Mouse (Mus musculus) inflammation-experienced regulatory T-cells, adult 6 months (primary cell): ENCODE measurements at regions not wholly inside any gene's neighbourhood (a gene's known extent, or its start where the extent isn't known, plus 50 kb on each side); places are given as distances from the start of the nearest gene placed in this dataset.

ENCODE experiments used
- ATAC-seq: one replicate; pipeline ENCODE4 v1.8.0; 2017

DNA sequence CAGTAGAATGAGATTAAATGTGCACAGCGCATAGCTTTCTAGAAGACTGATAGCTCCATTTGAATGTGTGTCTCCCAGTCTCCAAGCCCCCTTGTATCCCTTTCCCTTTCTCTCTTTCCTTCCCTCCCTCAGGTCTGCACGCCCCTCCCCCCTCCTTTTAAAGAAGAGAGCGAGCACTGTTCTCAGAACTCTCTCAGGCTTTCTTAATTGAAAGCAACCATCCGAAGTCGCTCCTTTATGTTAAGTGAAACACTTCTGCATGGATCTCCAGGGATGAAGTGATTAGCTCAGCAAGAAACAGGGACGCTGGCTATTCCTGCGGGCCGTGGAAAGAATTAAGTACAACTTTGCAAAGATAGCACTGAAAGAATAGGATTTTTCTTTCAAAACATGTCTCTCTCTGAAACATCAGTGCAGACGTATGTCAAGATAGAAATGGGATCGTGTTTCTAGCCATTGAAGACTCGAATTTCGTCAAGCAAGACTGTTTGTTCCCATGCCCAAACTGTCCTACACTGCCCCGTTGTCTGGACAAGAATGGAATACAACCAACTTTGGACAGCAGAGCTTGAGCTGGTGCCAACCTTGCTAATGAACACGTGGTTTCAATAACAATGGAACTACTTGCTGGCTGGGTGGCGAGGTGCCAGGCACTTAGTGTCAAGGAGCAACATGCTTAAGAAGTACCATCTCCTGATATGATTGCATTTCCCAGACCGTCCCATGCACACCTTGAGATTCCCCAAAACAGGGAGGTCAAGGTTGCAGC, 289.2 kb upstream of the Rnaseh2b start:
- ATAC-seq, result no peak

DNA sequence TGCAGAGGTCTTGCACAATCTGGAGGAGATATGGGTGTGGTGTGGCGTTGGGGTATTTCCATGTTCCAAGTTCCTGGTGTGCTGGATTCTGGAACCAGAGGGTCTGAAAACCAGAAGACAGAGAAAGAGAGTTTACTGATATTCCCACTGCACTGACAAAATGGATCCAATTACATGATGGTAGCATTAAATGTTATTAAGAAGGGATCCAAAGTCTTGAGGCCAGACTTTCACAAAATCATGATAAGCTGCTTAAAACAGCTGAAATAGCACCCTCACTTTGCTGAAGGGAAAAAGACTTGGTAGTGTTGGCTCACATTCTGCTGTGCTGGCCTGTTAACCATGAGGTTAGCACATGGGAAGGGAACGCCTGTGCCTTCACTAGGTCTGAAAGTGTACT, 288.6 kb upstream of the Rnaseh2b start:
- ATAC-seq, result no peak

DNA sequence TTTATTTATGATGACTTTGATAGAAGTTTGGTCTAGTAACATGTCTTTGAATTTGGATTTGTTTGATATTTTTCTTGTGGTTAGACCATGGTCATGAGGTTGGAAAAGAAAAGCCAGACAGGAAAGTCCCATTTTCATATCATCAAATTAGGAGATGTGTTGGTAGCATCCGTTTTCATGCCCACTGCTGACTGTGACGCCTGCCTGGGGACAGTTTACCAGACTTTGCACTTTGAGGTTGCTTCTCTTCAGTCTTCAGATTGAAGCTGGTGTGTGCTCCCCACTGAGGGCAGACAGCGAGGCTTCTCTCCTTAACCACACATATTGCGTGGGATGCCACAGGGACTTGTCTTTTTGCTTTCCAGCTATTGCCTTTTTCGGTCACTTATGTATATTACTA, 283.7 kb upstream of the Rnaseh2b start:
- peak; percentile 71 for ATAC-seq

- no peak for ATAC-seq
Measured at GRCm38 (mm10) chr14:62018804-62019203, 273.6 kb upstream of the Rnaseh2b start.

DNA sequence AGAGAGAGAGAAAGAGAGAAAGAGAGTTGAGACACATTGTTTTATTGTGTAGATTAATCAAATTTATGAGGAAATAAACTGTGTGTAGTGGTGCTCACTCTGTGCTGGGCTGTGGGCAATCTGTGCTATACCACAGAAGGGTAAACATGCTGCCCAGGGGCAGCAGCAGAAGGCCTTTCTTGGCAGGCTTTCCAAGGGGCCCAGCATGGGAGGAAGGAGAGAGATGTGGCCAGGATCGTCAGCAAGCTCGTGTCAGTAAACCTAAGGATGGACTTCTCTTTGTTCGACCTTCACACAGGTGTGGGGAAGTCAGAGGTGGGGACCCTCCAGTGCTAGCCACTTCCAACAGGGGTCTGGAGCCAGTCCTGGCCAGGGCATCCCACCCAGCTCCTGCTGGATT, 271.4 kb upstream of the Rnaseh2b start:
- ATAC-seq, result no peak

- ATAC-seq, result peak; percentile 75
Measured at GRCm38 (mm10) chr14:62022193-62022592, 270.2 kb upstream of the Rnaseh2b start.

DNA sequence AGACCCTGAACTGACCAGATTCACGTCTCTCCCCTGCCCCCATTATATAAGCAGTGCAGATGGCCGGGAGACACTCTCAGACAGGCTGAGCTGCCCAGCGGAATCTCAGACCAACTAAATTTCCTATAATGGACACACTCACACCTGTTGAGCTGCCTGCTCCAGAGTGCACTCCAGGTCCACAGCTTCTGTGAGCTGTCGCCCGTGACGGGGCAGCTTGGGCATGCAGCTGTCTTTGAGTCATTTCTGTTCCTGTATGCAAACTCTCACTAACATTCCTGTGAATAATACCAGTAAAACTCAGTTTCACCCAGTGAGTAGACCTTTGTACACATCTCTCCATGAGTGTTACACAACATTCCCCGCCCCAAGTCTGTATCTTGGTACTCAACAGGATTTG, 269.4 kb upstream of the Rnaseh2b start:
- no peak for ATAC-seq

- ATAC-seq, result no peak
Measured at GRCm38 (mm10) chr14:62027751-62028279, 264.6 kb upstream of the Rnaseh2b start.

DNA sequence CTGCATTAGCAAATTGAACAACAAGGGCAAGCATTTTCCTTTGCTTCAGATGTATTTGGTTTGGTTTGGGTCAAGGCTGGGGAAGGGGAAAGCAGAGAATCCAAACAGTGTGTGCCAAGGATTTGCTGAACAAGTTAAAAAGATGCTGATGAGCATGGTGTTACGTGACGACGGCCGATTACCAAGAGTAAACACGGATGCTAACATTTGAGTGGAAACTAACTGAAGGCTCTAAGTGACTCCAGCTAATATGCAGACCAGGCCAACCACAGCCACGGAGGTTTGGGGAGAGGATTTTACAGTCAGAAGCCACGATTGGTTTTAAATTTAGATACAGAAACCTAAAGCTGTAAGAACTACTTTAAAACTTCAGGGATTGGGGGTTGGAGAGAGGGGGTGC, 262.3 kb upstream of the Rnaseh2b start:
- no peak for ATAC-seq

DNA sequence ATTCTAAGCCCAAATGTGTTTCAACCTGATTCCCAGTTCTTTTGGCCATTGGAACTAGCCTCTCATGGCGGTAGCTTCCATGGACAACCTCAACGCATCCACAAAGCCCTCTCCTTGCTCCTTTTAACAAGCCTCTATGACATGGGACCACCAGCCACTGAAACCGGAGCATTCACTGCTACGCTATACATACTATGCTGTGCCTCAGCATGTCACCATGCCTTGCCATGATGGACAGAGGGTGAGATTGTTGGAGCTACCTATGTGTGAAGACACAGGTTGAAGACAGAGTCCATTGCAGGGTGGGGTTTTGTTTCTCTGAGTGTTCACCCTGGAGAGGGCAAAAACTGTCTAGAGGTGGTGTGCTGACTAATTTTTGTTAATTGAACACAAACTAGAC, 258.7 kb upstream of the Rnaseh2b start:
- ATAC-seq, result no peak

- no peak for ATAC-seq
Measured at GRCm38 (mm10) chr14:62034664-62035063, 257.7 kb upstream of the Rnaseh2b start.

GRCm38 (mm10) chr14:62035416-62035815, 257.0 kb upstream of the Rnaseh2b start:
- ATAC-seq, result no peak

DNA sequence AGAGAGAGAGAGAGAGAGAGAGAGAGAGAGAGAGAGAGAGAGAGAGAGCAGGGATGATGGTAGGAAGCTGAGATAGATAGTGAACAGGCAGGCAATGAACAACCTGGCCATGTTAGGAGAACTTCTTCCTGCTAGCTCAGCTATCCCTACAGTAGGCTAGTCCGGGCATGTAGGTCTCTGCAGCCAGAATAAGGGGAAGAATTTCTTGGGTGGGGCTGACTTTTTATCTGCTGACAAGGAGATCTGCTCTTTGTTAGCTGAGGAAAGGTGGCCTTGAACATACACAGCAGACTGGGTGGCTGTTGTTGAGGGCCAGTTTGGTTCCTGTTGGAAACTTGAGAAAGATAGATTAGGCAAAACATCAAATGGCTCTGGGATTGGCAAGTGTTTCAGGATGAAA, 254.9 kb upstream of the Rnaseh2b start:
- no peak for ATAC-seq

DNA sequence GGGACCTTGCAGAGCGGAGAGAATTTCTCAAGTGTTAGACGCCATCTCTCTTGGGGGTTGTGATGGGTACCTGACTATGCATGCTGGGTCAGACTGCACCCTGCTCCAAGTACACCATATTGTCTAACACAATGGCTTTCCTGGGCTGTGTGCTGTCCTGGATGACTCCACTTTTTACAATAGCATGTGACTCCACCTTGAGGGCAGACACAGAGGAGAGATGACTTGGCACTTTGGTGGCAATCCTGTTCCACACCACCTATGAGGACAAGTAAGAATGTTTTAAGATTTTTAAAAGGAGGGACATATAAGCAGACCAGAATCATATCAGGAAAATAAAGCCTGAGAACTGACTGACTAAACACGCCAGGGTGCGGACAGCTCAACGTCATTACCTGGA, 254.5 kb upstream of the Rnaseh2b start:
- no peak for ATAC-seq

DNA sequence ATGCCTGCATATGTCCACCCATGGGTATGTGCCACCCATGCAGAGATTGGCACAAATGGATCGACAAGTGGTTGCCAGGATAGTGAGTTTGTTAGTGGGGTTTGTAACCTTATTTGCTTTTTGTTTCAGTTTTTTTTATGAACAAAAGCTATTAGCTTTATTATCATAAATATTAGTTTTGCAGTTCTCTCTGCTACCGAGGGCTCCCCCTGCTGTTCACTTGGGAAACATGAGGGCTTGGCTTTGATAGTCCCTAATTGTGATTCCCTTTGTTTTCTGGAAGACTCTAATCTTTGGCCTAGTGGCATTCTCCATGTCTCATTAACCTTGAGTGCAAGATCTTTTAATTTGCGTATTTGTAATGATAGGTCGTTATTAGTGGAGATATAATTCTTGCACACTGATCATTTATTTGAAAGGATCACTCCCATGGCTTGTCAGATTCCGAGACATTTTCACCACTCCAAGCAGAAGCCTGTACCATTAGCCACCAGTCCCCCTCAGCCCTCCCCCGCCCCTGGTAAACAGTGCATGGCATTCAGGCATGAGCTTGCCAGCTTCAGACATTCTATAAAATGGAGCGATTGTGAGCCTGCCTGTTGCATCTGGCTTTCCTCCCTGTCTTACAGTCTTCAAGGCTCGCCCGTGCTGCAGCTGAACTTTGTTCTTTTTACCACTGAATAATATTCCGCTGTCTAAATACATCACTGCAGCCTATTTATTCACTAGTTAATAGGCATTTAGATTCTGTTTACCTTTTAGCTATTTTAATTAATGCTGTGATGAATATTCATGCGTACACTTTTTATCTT, 249.9 kb upstream of the Rnaseh2b start:
- ATAC-seq, result peak; percentile 54

DNA sequence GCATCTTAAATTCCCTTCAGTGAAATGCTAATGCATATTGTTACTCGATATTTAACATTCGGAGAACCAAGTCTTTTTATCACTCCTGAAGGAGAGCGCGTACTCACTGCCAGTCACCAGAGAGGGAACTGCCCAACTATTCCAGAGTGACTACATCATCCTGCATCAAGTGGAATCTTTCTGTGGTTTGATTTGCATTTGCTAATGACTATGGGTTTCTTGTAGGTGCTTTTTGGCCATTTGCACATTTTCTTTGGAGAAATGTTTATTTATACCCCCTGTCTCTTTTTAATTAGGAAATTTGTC, 249.3 kb upstream of the Rnaseh2b start:
- ATAC-seq, result no peak

- ATAC-seq, result no peak
Measured at GRCm38 (mm10) chr14:62050941-62051340, 241.4 kb upstream of the Rnaseh2b start.

DNA sequence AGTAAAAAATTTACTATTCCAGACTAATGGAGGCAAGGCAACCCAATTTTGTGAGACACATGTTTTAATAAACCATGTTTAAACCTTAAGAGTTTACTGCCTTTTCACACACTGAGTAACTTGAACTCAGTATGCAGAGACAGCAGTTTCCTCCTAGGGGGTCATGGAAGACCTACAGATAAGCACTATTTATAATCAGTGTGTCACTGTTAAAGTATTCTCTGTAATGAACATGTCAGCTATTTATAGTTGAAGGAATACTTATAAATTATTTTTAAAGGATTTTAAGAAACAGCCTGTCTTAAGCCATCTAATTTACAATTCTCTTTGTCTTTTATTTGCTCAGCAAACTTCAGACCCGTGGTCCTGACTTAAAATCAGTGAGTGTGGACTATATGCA, 240.5 kb upstream of the Rnaseh2b start:
- no peak for ATAC-seq

GRCm38 (mm10) chr14:62053004-62053403, 239.4 kb upstream of the Rnaseh2b start:
- ATAC-seq, result no peak

GRCm38 (mm10) chr14:62057096-62057495, 235.3 kb upstream of the Rnaseh2b start:
- no peak for ATAC-seq

DNA sequence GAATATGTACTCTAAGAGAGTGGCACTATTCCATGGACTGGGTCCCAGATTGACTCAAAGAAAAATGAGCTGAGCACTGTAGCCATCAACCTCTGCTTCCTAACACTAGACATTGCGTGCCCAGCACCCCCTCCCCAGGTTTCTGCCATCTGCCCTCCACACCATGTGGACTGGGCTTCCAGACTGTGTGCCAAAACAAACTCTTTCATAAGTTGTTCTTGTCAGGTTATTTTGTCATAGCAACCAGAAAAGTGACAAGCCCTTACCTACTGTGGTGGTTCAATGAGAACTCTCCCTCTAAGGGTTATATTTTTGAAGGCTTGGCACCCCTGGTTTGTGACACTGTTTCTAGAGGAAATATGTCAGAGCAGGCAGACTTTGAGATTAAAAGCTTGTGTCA, 234.3 kb upstream of the Rnaseh2b start:
- no peak for ATAC-seq

DNA sequence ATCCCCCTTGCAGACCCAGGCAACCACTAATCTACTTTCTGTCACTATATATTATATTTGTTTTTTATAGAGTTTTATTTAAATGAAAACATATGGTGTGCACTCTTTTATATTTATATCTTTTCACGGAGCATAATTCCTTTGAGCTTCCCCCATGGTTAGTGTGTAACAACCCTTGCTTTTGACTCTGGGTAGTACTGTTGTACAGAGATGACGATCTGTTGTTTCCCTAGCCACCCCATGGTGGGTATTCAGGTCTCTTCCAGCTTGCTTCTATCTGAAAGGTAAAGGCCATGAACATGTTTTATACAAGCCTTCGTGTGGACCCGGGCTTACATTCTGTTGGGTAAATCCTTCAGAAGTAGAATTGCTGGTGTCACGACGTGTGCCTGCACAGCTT, 221.2 kb upstream of the Rnaseh2b start:
- no peak for ATAC-seq

- no peak for ATAC-seq
Measured at GRCm38 (mm10) chr14:62084047-62084446, 208.3 kb upstream of the Rnaseh2b start.

- ATAC-seq, result no peak
Measured at GRCm38 (mm10) chr14:62088174-62088573, 204.2 kb upstream of the Rnaseh2b start.
